Mouse (Mus musculus) liver, adult 2 months (tissue): ENCODE measurements around the gene Plvap. TPM values are rescaled to one million over a fixed set of nuclear protein-coding genes. Genes with fewer than 3 reads are reported as not detected.

Experiments
- DNase-seq: peaks from one replicate; pipeline ENCODE4 v3.0.0-alpha.2; 2011; ENCODE audit warnings: low read depth, low spot score; ENCODE audit errors: extremely low read depth
- H3K27ac ChIP-seq: fragments of 200-500 bp; replicated peaks from 2 replicates; pipeline ENCODE4 v1.5.1; 2012; ENCODE audit warnings: low read depth, mild to moderate bottlenecking, control low read depth, inconsistent platforms, low read length; ENCODE audit not compliant: insufficient read depth
- H3K27me3 ChIP-seq: fragments of 200-500 bp; 2 replicates; pipeline ENCODE4 v1.6.1; 2012; ENCODE audit warnings: mild to moderate bottlenecking, moderate library complexity, low read length, inconsistent platforms; ENCODE audit not compliant: control insufficient read depth, insufficient read depth
- H3K36me3 ChIP-seq: fragments of 200-500 bp; 2 replicates; pipeline ENCODE4 v1.6.1; 2012; ENCODE audit warnings: low read length, inconsistent platforms; ENCODE audit not compliant: control insufficient read depth, insufficient read depth
- H3K4me1 ChIP-seq: fragments of 200-500 bp; 2 replicates; pipeline ENCODE4 v1.6.1; 2011; ENCODE audit warnings: low read length; ENCODE audit not compliant: control insufficient read depth, insufficient read depth
- H3K4me3 ChIP-seq: fragments of 200-500 bp; 2 replicates; pipeline ENCODE4 v1.5.1; 2011; ENCODE audit warnings: low read depth, mild to moderate bottlenecking, control low read depth, low read length, moderate library complexity; ENCODE audit not compliant: insufficient read depth
- H3K79me2 ChIP-seq: fragments of 200-500 bp; 2 replicates; pipeline ENCODE4 v1.6.1; 2012; ENCODE audit warnings: inconsistent platforms, mild to moderate bottlenecking, low read length, moderate library complexity; ENCODE audit not compliant: control insufficient read depth, insufficient read depth
- H3K9ac ChIP-seq: fragments of 200-500 bp; 2 replicates; pipeline ENCODE4 v1.6.1; 2012; ENCODE audit warnings: low read depth, mild to moderate bottlenecking, control low read depth, inconsistent platforms, low read length
- POLR2A ChIP-seq: fragments of 200-500 bp; IDR thresholded peaks from 2 replicates; pipeline ENCODE4 v1.6.1; 2011; ENCODE audit warnings: low read length, control low read depth; ENCODE audit not compliant: insufficient read depth; ENCODE audit errors: extremely low read depth
- WGBS: fragments of 180-500 bp; shearing (Covaris S2); methylation state at CpG from one replicate; pipeline ENCODE4 v1.1.7; 2018; 5-methylcytosine and 5-hydroxymethylcytosine counted together
- polyA plus RNA-seq: library from polyadenylated mRNA; depleted of rRNA; stranded (reverse); fragments of >200 nt; gene quantifications from 2 replicates; pipeline ENCODE4 v1.2.3, GENCODE M21; 2012; rRNA removed
- total RNA-seq: library from RNA; depleted of rRNA; stranded (reverse); fragments of >200 nt; gene quantifications from 2 replicates; pipeline ENCODE4 v1.2.3, GENCODE M21; 2014; rRNA removed

The Plvap gene
- total and polyA plus RNA-seq, 2 experiments, result 15.3 to 128 TPM

DNA sequence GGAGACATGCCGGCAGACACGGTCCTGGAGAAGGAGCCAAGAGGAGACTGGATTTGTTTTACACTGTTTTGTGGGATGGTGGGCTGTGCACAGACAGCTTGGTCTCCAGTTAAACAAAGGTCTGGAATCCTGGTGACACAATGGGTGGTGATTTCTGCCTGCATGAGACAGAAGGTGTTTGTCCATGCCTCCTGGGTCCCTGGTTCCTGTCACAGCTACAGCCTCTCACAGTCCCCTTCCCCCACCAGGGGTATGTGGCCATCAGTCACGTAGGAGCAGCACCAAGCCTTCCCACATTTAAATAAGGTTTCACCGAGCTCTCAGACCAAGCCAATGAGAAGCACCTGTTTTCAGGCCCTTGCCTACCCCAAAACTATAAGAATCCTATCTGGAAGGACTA, 60.2 kb downstream of the Plvap start:
- Histone ChIP-seq H3K4me1 (no peaks in the 10 kb centered on the region), H3K9ac (no peak overlapping the region), H3K79me2 (no peaks in the 10 kb centered on the region), H3K36me3 (no peaks in the 10 kb centered on the region), H3K27me3 (no peaks in the 10 kb centered on the region), H3K4me3 (no peak overlapping the region), H3K27ac (no peak overlapping the region)
- no peak for TF ChIP-seq POLR2A
- no peak for DNase-seq
- WGBS, result 77% methylated on average over 4 of the region's 4 CpGs

Other genes starting within 250 kb of the Plvap start
- gene Myo9b, start 239.0 kb downstream of the Plvap start, total RNA-seq, result 8.6 and 12.8 TPM in 2 replicates
- 6.6 and 7.6 TPM in 2 replicates for gene Myo9b, start 239.0 kb downstream of the Plvap start, polyA plus RNA-seq
- 4.0 and 5.8 TPM in 2 replicates for gene Haus8, start 238.8 kb downstream of the Plvap start, total RNA-seq
- 2.1 and 2.8 TPM in 2 replicates for gene Haus8, start 238.8 kb downstream of the Plvap start, polyA plus RNA-seq
- gene Use1, start 144.9 kb downstream of the Plvap start, total RNA-seq, result 76.6 and 82.2 TPM in 2 replicates
- gene Use1, start 144.9 kb downstream of the Plvap start, polyA plus RNA-seq, result 60.2 and 69.9 TPM in 2 replicates
- gene Ocel1, start 140.5 kb downstream of the Plvap start, total RNA-seq, result 8.0 and 8.1 TPM in 2 replicates
- 9.2 and 17.1 TPM in 2 replicates for gene Ocel1, start 140.5 kb downstream of the Plvap start, polyA plus RNA-seq
- 73.9 and 117 TPM in 2 replicates for gene Nr2f6, start 129.8 kb downstream of the Plvap start, total RNA-seq
- 319 and 341 TPM in 2 replicates for gene Nr2f6, start 129.8 kb downstream of the Plvap start, polyA plus RNA-seq
- gene Ushbp1, start 116.0 kb downstream of the Plvap start, total RNA-seq, result 7.9 and 9.7 TPM in 2 replicates
- gene Ushbp1, start 116.0 kb downstream of the Plvap start, polyA plus RNA-seq, result 7.9 and 13.6 TPM in 2 replicates
- 42.7 and 44.8 TPM in 2 replicates for gene Babam1, start 114.9 kb downstream of the Plvap start, total RNA-seq
- gene Babam1, start 114.9 kb downstream of the Plvap start, polyA plus RNA-seq, result 98.5 and 106 TPM in 2 replicates
- 0.09 and 0.34 TPM in 2 replicates for gene Ankle1, start 105.7 kb downstream of the Plvap start, total RNA-seq
- 0.11 and 0.22 TPM in 2 replicates for gene Ankle1, start 105.7 kb downstream of the Plvap start, polyA plus RNA-seq
- 3.1 and 5.0 TPM in 2 replicates for gene Abhd8, start 48.1 kb downstream of the Plvap start, total RNA-seq
- gene Abhd8, start 48.1 kb downstream of the Plvap start, polyA plus RNA-seq, result 6.7 and 11.7 TPM in 2 replicates
- 35.1 and 48.2 TPM in 2 replicates for gene Mrpl34, start 46.8 kb downstream of the Plvap start, total RNA-seq
- 104 and 123 TPM in 2 replicates for gene Mrpl34, start 46.8 kb downstream of the Plvap start, polyA plus RNA-seq
- gene Dda1, start 42.6 kb downstream of the Plvap start, total RNA-seq, result 7.7 and 8.3 TPM in 2 replicates
- gene Dda1, start 42.6 kb downstream of the Plvap start, polyA plus RNA-seq, result 32.5 and 34.1 TPM in 2 replicates
- gene Ano8, start 25.8 kb downstream of the Plvap start, total RNA-seq, result 2.3 and 3.8 TPM in 2 replicates
- gene Ano8, start 25.8 kb downstream of the Plvap start, polyA plus RNA-seq, result 3.7 and 5.2 TPM in 2 replicates
- gene Gtpbp3, start 23.6 kb downstream of the Plvap start, total RNA-seq, result 11.6 and 12.7 TPM in 2 replicates
- gene Gtpbp3, start 23.6 kb downstream of the Plvap start, polyA plus RNA-seq, result 12.9 and 15.5 TPM in 2 replicates
- not detected in 2 replicates for gene Ccdc194, start 14.0 kb upstream of the Plvap start, total RNA-seq
- gene Ccdc194, start 14.0 kb upstream of the Plvap start, polyA plus RNA-seq, result 0.05 TPM in 1 of 2 replicates, not detected in the other
- gene Bst2, start 25.7 kb upstream of the Plvap start, total RNA-seq, result 603 and 678 TPM in 2 replicates
- 798 and 871 TPM in 2 replicates for gene Bst2, start 25.7 kb upstream of the Plvap start, polyA plus RNA-seq
- 98.9 and 105 TPM in 2 replicates for gene Mvb12a, start 31.2 kb upstream of the Plvap start, total RNA-seq
- gene Mvb12a, start 31.2 kb upstream of the Plvap start, polyA plus RNA-seq, result 164 and 165 TPM in 2 replicates
- 0.46 and 0.47 TPM in 2 replicates for gene Tmem221, start 47.1 kb upstream of the Plvap start, total RNA-seq
- gene Tmem221, start 47.1 kb upstream of the Plvap start, polyA plus RNA-seq, result 0.14 and 0.55 TPM in 2 replicates
- not detected in 2 replicates for gene Nxnl1, start 54.8 kb upstream of the Plvap start, total RNA-seq
- gene Nxnl1, start 54.8 kb upstream of the Plvap start, polyA plus RNA-seq, result not detected in 2 replicates
- gene Slc27a1, start 57.1 kb upstream of the Plvap start, total RNA-seq, result 6.8 and 7.2 TPM in 2 replicates
- 12.5 and 15.7 TPM in 2 replicates for gene Slc27a1, start 57.1 kb upstream of the Plvap start, polyA plus RNA-seq
- gene Pgls, start 80.4 kb upstream of the Plvap start, total RNA-seq, result 111 and 113 TPM in 2 replicates
- 119 and 124 TPM in 2 replicates for gene Pgls, start 80.4 kb upstream of the Plvap start, polyA plus RNA-seq
- gene Fam129c, start 85.9 kb upstream of the Plvap start, total RNA-seq, result 0.92 and 1.3 TPM in 2 replicates
- 0.73 and 2.1 TPM in 2 replicates for gene Fam129c, start 85.9 kb upstream of the Plvap start, polyA plus RNA-seq
- gene Colgalt1, start 99.2 kb upstream of the Plvap start, total RNA-seq, result 43.2 and 55.0 TPM in 2 replicates
- 65.3 and 77.3 TPM in 2 replicates for gene Colgalt1, start 99.2 kb upstream of the Plvap start, polyA plus RNA-seq
- 0.09 and 0.20 TPM in 2 replicates for gene Unc13a, start 160.0 kb upstream of the Plvap start, total RNA-seq
- 0.15 and 0.72 TPM in 2 replicates for gene Unc13a, start 160.0 kb upstream of the Plvap start, polyA plus RNA-seq
- 4.0 and 4.6 TPM in 2 replicates for gene Jak3, start 164.5 kb upstream of the Plvap start, total RNA-seq
- gene Jak3, start 164.5 kb upstream of the Plvap start, polyA plus RNA-seq, result 5.7 and 7.9 TPM in 2 replicates
- gene Insl3, start 177.5 kb upstream of the Plvap start, total RNA-seq, result 0.74 and 1.1 TPM in 2 replicates
- 4.9 and 8.2 TPM in 2 replicates for gene Insl3, start 177.5 kb upstream of the Plvap start, polyA plus RNA-seq
- gene B3gnt3, start 190.0 kb upstream of the Plvap start, total RNA-seq, result 0.92 and 1.3 TPM in 2 replicates
- 1.5 and 2.6 TPM in 2 replicates for gene B3gnt3, start 190.0 kb upstream of the Plvap start, polyA plus RNA-seq
- gene Fcho1, start 214.0 kb upstream of the Plvap start, total RNA-seq, result 0.18 and 0.87 TPM in 2 replicates
- 0.44 and 2.8 TPM in 2 replicates for gene Fcho1, start 214.0 kb upstream of the Plvap start, polyA plus RNA-seq